Mouse (Mus musculus): ENCODE results near the gene Tbc1d25.

DNA sequence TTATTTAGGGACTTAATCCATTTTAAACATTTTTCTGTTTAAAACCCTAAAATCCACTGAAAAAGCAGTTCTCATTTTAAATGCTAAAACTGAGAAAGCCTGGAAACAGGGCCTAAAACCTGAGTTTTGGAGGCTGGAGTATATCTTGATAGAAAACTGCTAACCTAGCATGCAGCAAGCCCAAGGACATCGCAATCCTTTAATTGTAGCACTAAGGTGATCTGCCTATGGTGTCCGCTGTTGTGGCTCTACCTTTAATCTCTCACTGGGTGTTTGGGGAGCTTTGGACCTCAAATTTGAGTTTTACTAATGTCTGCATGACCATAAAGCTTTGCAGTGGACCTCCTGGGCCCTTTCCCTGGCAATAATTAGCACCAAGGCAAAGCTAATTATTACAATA, 35.5 kb downstream of the Tbc1d25 start:
- TF ChIP-seq CTCF (IDR thresholded peaks at IDR 0.05; ENCODE audit: control insufficient read depth, insufficient read depth, insufficient read length) (no peak), MYOD1 (IDR thresholded peaks at IDR 0.05; ENCODE audit: control insufficient read depth, insufficient read length, low read depth) (no peak), CEBPB (IDR thresholded peaks at IDR 0.05; ENCODE audit: low read depth) (no peak), USF1 (IDR thresholded peaks at IDR 0.05; ENCODE audit: low read depth) (no peak), MAX (IDR thresholded peaks at IDR 0.05) (no peak)

Measured in C2C12 (cell line).